Mouse (Mus musculus) CH12.LX (cell line): ENCODE measurements around the gene Nkx2-5. TPM values are rescaled to one million over a fixed set of nuclear protein-coding genes. Genes with fewer than 3 reads are reported as not detected.

Experiments used
- DNase-seq: peaks from one replicate; pipeline ENCODE4 v3.0.0-alpha.2; 2013; ENCODE audit errors: extremely low read depth
- H3K27ac ChIP-seq: 2 replicates; pipeline ENCODE4 v1.5.1; 2012; ENCODE audit warnings: low read depth, mild to moderate bottlenecking, control low read depth, moderate library complexity; ENCODE audit not compliant: insufficient read depth
- H3K27me3 ChIP-seq: replicated peaks from 2 replicates; pipeline ENCODE3; 2012; ENCODE audit warnings: inconsistent platforms
- H3K36me3 ChIP-seq, 2 experiments: replicated peaks in 1 of 2; 2 replicates each; pipeline versions ENCODE3 to v1.6.1; 2012; ENCODE audit warnings: inconsistent platforms in 1 of 2, low read length in 1 of 2, mild to moderate bottlenecking in 1 of 2, mixed read lengths in 1 of 2, moderate library complexity in 1 of 2; ENCODE audit not compliant: control insufficient read depth in 1 of 2, insufficient read depth in 1 of 2
- H3K4me1 ChIP-seq, 2 experiments: 2 replicates each; pipeline ENCODE4 v1.6.1; 2012; ENCODE audit warnings: inconsistent platforms in 1 of 2, moderate library complexity in 1 of 2; ENCODE audit not compliant: insufficient read depth in 2 of 2, control insufficient read depth in 1 of 2
- H3K4me2 ChIP-seq: 2 replicates; pipeline ENCODE4 v1.6.1; 2012; ENCODE audit warnings: low read depth, mild to moderate bottlenecking, control low read depth; ENCODE audit not compliant: poor library complexity, insufficient read depth, severe bottlenecking
- H3K4me3 ChIP-seq, 3 experiments: fragments of 150-350 bp in 1 of 3; sonication (generic) in 1 of 3; replicated peaks in 1 of 3; 2 replicates each; pipeline versions ENCODE3 to v1.5.1; 2011 to 2012; ENCODE audit warnings: low read depth in 2 of 3, low read length in 2 of 3, mild to moderate bottlenecking in 2 of 3, moderate library complexity in 2 of 3, control low read depth in 1 of 3, improper control_type of control experiment in 1 of 3, inconsistent platforms in 1 of 3, mixed read lengths in 1 of 3; ENCODE audit not compliant: poor library complexity in 1 of 3
- H3K79me2 ChIP-seq: replicated peaks from 2 replicates; pipeline ENCODE4 v1.6.1; 2012; ENCODE audit warnings: mild to moderate bottlenecking, moderate library complexity; ENCODE audit not compliant: control insufficient read depth, poor library complexity, insufficient read depth, severe bottlenecking; ENCODE audit errors: extremely low read depth
- H3K9ac ChIP-seq: 2 replicates; pipeline ENCODE4 v1.6.1; 2012; ENCODE audit warnings: low read depth, mild to moderate bottlenecking, control low read depth, moderate library complexity; ENCODE audit not compliant: insufficient read depth
- H3K9me3 ChIP-seq: replicated peaks from 2 replicates; pipeline ENCODE3; 2012; ENCODE audit warnings: low read length, inconsistent platforms, mixed read lengths
- BHLHE40 ChIP-seq: IDR thresholded peaks from 2 replicates; pipeline ENCODE4 v1.6.1; 2011; ENCODE audit warnings: mild to moderate bottlenecking, low read depth, low read length, improper control_type of control experiment
- CHD1 ChIP-seq: IDR thresholded peaks from 2 replicates; pipeline ENCODE4 v1.6.1; 2012; ENCODE audit warnings: low read depth, low read length, improper control_type of control experiment, inconsistent platforms
- E2F4 ChIP-seq: IDR thresholded peaks from 2 replicates; pipeline ENCODE4 v1.6.1; 2011; ENCODE audit warnings: low read depth, low read length, improper control_type of control experiment; ENCODE audit not compliant: insufficient replicate concordance
- ELF1 ChIP-seq: IDR thresholded peaks from 2 replicates; pipeline ENCODE4 v1.6.1; 2014; ENCODE audit warnings: low read depth, mild to moderate bottlenecking, inconsistent platforms, low read length, improper control_type of control experiment
- IRF4 ChIP-seq: IDR thresholded peaks from 2 replicates; pipeline ENCODE4 v1.6.1; 2014; ENCODE audit warnings: low read depth, mild to moderate bottlenecking, inconsistent platforms, low read length, improper control_type of control experiment
- JUND ChIP-seq: conservative IDR thresholded peaks from 2 replicates; pipeline ENCODE4 v1.6.1; 2011; ENCODE audit warnings: low read depth, low read length, improper control_type of control experiment
- MAX ChIP-seq: IDR thresholded peaks from 2 replicates; pipeline ENCODE4 v1.6.1; 2011; ENCODE audit warnings: low read length, improper control_type of control experiment
- MAZ ChIP-seq: IDR thresholded peaks from 2 replicates; pipeline ENCODE4 v1.6.1; 2012; ENCODE audit warnings: low read depth, mild to moderate bottlenecking, inconsistent platforms, low read length, improper control_type of control experiment, moderate library complexity
- MEF2A ChIP-seq: IDR thresholded peaks from 2 replicates; pipeline ENCODE4 v1.6.1; 2014; ENCODE audit warnings: low read depth, mild to moderate bottlenecking, inconsistent platforms, low read length, improper control_type of control experiment, borderline replicate concordance
- MXI1 ChIP-seq: IDR thresholded peaks from 2 replicates; pipeline ENCODE4 v1.6.1; 2011; ENCODE audit warnings: mild to moderate bottlenecking, low read depth, low read length, improper control_type of control experiment
- MYC ChIP-seq: IDR thresholded peaks from 2 replicates; pipeline ENCODE4 v1.6.1; 2011; ENCODE audit warnings: low read depth, mild to moderate bottlenecking, improper control_type of control experiment, low read length
- NELFE ChIP-seq: IDR thresholded peaks from 2 replicates; pipeline ENCODE4 v1.6.1; 2011; ENCODE audit warnings: low read depth, low read length, improper control_type of control experiment
- NRF1 ChIP-seq: IDR thresholded peaks from 2 replicates; pipeline ENCODE4 v1.6.1; 2014; ENCODE audit warnings: low read depth, mild to moderate bottlenecking, inconsistent platforms, low read length, improper control_type of control experiment, moderate library complexity
- PAX5 ChIP-seq: IDR thresholded peaks from 2 replicates; pipeline ENCODE4 v1.6.1; 2012; ENCODE audit warnings: low read length, inconsistent platforms, mixed read lengths
- POLR2A ChIP-seq: IDR thresholded peaks from 2 replicates; pipeline ENCODE4 v1.6.1; 2011; ENCODE audit warnings: low read depth, mild to moderate bottlenecking, improper control_type of control experiment, low read length
- POLR2AphosphoS2 ChIP-seq: IDR thresholded peaks from 2 replicates; pipeline ENCODE4 v1.6.1; 2011; ENCODE audit warnings: low read depth, low read length, improper control_type of control experiment
- RCOR1 ChIP-seq: conservative IDR thresholded peaks from 2 replicates; pipeline ENCODE4 v1.6.1; 2012; ENCODE audit warnings: low read depth, mild to moderate bottlenecking, inconsistent platforms, low read length, improper control_type of control experiment
- SIN3A ChIP-seq: IDR thresholded peaks from 2 replicates; pipeline ENCODE4 v1.6.1; 2012; ENCODE audit warnings: low read length, improper control_type of control experiment, inconsistent platforms
- SMC3 ChIP-seq: IDR thresholded peaks from 2 replicates; pipeline ENCODE4 v1.6.1; 2011; ENCODE audit warnings: low read depth, low read length, improper control_type of control experiment
- UBTF ChIP-seq: IDR thresholded peaks from 2 replicates; pipeline ENCODE4 v1.6.1; 2012; ENCODE audit warnings: low read depth, mild to moderate bottlenecking, inconsistent platforms, low read length, improper control_type of control experiment, moderate library complexity
- USF2 ChIP-seq: conservative IDR thresholded peaks from 2 replicates; pipeline ENCODE4 v1.6.1; 2011; ENCODE audit warnings: low read depth, low read length, improper control_type of control experiment
- ZKSCAN1 ChIP-seq: IDR thresholded peaks from 2 replicates; pipeline ENCODE4 v1.6.1; 2012; ENCODE audit warnings: low read depth, inconsistent platforms, low read length, improper control_type of control experiment, borderline replicate concordance
- ZMIZ1 ChIP-seq: IDR thresholded peaks from 2 replicates; pipeline ENCODE4 v1.6.1; 2012; ENCODE audit warnings: low read depth, mild to moderate bottlenecking, inconsistent platforms, low read length, improper control_type of control experiment
- ZNF384 ChIP-seq: IDR thresholded peaks from 2 replicates; pipeline ENCODE4 v1.6.1; 2012; ENCODE audit warnings: low read depth, low read length, improper control_type of control experiment, inconsistent platforms
- dilution Hi-C: fragments of 300-500 bp; cut with MboI; formaldehyde crosslinking; loops from 2 replicates; pipeline ENCODE4 v1.14.3; 2020; ENCODE audit warnings: low sequenced_read_pairs; ENCODE audit not compliant: extremely low pct_unique_long_range_greater_than_20kb, extremely low pct_ligation_motif_present
- in situ Hi-C: fragments of 300-500 bp; cut with MboI; formaldehyde crosslinking; loops from 3 replicates; pipeline ENCODE4 v1.14.3; 2019; ENCODE audit warnings: low sequenced_read_pairs, low pct_ligation_motif_present, low pct_unique_long_range_greater_than_20kb, mixed read lengths
- polyA plus RNA-seq: library from polyadenylated mRNA; unstranded; fragments of >175 nt; gene quantifications from 2 replicates; pipeline ENCODE4 v1.2.1, GENCODE M21; 2012; ENCODE audit warnings: low read depth; ENCODE audit not compliant: insufficient read length
- total RNA-seq, 2 experiments: library from RNA; depleted of rRNA; stranded (reverse); fragments of 300-350 nt in 1 of 2; fragments of >200 nt in 1 of 2; gene quantifications; 2 replicates each; pipeline ENCODE4 v1.2.3; 2012 to 2014

Gene Nkx2-5
- total and polyA plus RNA-seq, 3 experiments = not detected

GRCm38 (mm10) chr17:26834966-26835755 is 9.6 kb downstream of the Nkx2-5 start:
- H3K4me3 ChIP-seq = no peak overlapping the region
- H3K79me2 ChIP-seq = no peaks in the 10 kb centered on the region
- H3K27me3 ChIP-seq = no peaks in the 10 kb centered on the region
- H3K27ac ChIP-seq = no peak overlapping the region
- DNase-seq = no peak
- dilution Hi-C loops (no loop called here), in situ Hi-C loops (no loop called here)
- peaks cover 10% of the 10 kb centered on the region for H3K9me3 ChIP-seq
- H3K36me3 ChIP-seq = no peaks in the 10 kb centered on the region
- TF ChIP-seq POLR2AphosphoS2 (no peak), E2F4 (no peak), RCOR1 (no peak), MAZ (no peak), MEF2A (no peak), ZMIZ1 (no peak), NELFE (no peak), SMC3 (no peak), CHD1 (no peak), ZKSCAN1 (no peak), MXI1 (no peak), NRF1 (no peak), JUND (no peak), PAX5 (no peak), BHLHE40 (no peak), MYC (no peak), SIN3A (no peak)
- H3K4me2 ChIP-seq = no peak overlapping the region
- H3K4me1 ChIP-seq = peaks cover 4% of the 10 kb centered on the region in 2 experiments
- no peak overlapping the region for H3K9ac ChIP-seq

DNA sequence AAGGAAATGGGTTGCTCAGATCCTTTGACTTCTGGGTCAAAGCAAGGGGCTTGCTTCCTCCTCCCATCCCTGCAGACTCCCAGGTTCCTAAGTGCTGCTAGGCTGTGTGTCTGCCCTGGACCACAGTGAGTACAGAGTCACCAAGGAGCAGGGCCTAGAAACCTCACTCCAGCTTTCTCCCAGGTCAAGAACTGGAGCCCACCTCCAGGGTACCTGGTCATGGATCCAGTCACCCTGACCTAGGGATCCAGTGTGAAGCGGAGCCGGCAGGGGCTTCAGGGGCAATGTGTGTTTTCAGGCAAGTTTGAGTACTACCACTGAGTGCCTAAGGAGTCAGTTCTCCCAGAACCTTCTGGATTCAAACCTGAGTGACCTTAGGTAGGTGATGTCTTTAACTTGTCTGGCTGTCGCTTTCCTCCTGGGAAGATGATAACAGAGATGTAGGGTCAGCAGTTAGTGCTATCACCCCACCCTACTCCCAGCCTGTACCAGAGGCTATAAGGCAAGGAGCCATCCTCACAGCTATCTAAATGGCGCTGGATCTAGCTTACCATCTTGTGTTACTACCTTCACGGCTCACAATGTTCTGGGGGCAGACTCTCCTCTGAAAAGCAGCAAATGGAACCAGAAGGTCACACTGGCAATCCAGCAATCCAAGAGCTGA is 10.4 kb downstream of the Nkx2-5 start:
- H3K4me3 ChIP-seq = no peak overlapping the region
- TF ChIP-seq SMC3 (no peak), MAX (no peak), RCOR1 (no peak), MAZ (no peak), UBTF (no peak), POLR2A (no peak), ZNF384 (no peak), IRF4 (no peak), USF2 (no peak), MEF2A (no peak), ELF1 (no peak)
- TF ChIP-seq, all 38 proteins: peak for 0
- dilution Hi-C loops = no loop called here
- in situ Hi-C loops = no loop called here
- no peak overlapping the region for H3K27ac ChIP-seq
- no peaks in the 10 kb centered on the region for H3K36me3 ChIP-seq
- DNase-seq = no peak
- no peaks in the 10 kb centered on the region for H3K27me3 ChIP-seq
- no peak overlapping the region for H3K9ac ChIP-seq
- peaks cover 4% of the 10 kb centered on the region in 2 experiments for H3K4me1 ChIP-seq
- H3K9me3 ChIP-seq = peaks cover 7% of the 10 kb centered on the region
- H3K4me2 ChIP-seq = no peak overlapping the region
- no peaks in the 10 kb centered on the region for H3K79me2 ChIP-seq
